Mouse (Mus musculus): ENCODE measurements around the gene Snx29.
"Not testable (repeated sequence)": the region's sequence is repeated elsewhere in the genome, so short reads cannot be mapped to it uniquely, and the experiment has no call there.

Snx29 gene

DNA sequence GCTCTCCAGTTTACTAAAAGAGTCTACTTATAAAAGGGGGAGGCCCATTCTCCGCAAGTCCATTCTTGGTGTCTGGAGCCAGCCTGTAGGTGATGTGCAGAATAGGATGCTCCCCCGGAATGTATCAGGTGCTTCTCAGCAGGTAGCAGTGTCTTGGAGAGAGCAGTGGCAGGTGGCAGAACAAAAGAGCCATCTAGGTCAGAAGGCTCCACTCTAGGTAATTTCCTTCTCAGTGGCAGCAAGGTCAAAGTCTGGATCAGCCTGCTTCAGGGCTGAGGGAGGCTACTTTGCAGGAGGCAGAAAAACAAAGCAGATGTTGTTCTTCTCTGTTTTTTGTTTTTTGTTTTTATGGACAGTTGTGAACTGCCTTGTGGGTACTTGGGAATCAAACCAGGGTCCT lies 37.9 kb downstream of the Snx29 start:
- not testable (repeated sequence) for DNase-seq (ENCODE audit: low spot score)

DNA sequence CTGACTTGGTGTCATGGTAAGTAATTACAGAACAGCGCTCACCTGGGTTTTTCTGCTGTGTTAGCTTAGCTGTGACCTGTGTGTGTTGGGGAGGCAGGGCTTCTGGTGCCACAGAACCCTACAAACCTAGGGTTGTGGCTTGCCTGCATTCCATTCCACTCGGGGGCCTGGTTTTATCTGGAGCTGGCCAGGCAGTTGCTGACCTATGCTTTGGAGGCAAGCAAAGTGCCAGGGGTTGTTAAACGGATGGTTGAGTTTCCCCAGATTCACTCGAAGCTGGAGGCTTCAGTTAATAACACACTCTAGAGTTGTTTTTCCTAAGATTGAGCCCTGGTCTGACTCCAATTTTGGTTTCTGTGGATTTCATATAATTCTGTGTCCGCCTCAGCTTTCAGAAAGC lies 42.9 kb downstream of the Snx29 start:
- DNase-seq (ENCODE audit: low spot score): no peak

DNA sequence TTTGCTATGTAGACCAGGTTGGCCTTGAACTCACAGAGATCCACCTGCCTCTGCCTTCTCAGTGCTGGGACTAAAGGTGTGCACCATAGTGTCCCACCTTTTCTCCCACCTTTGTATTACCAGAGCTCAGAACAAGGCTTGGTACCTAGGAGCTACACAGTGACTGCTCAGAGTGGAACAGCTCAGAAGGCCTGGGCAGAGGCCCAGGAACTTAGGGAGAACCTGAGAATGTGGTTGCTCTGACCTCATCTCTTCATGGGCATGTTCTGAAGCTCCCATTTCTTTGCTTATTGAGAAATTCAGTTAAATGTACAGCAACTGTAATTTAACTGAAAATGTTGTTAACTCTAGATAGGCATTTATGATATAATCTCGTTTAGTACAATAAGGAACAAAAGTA lies 44.1 kb downstream of the Snx29 start:
- no peak for DNase-seq (ENCODE audit: low spot score)

DNA sequence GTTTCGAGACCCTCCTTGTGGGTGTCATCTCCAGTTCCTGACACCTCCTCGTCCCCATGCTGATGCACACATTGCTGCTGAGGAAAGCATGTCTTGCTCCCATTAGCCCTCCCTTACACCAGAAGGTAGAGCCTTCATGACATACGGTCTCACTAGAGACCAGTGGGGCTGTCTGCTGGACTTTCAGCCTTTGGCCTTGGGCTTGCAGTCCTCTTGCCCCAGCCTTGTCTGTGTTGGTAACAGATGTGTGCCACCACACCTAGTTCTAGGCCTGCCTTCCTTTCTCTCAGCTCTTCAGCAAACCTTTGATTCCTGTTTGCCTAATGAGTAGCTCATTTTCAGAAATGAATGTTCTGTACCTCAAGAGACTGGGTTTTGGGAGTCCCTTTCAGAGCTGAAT lies 45.7 kb downstream of the Snx29 start:
- DNase-seq (ENCODE audit: low spot score): no peak

DNA sequence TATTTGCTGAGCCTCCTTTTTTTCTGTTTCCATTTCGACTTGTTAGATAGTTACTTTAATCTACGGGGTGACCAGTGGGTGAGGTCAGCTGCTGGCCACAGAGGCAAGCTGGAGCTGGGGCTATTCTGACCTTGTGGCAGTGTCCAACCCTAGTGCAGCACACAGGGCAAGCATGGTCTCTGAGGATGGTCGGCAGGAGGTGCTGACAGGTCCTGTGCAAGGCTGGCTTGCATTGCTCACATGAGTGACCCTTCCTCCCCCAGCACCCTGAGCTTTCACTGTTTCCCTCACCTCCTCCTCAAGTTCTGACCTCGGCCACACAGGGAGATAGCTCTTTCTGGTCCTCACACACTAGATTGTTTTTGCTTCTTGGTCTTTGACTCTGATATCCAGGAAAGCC lies 46.5 kb downstream of the Snx29 start:
- no peak for DNase-seq (ENCODE audit: low spot score)

DNA sequence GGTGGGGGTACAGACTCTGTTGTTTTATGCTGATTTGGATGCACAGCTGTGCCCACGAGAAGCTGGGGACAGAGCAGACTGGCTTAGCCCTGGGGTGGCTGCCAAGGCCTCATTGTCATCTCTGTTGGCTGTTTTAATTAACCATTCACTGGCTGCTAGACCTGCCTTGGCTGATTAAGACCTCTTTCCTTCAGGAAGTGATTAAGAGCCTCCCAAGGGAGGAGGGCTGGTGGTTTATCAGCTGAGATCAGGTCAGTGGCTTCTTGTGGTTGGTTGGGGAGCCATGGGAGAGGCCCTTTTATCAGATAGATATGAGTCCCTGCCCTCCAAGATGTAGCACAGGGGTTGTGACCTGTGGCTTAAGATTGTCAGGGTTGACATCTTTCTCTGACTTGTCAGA lies 46.9 kb downstream of the Snx29 start:
- DNase-seq (ENCODE audit: low spot score): no peak

DNA sequence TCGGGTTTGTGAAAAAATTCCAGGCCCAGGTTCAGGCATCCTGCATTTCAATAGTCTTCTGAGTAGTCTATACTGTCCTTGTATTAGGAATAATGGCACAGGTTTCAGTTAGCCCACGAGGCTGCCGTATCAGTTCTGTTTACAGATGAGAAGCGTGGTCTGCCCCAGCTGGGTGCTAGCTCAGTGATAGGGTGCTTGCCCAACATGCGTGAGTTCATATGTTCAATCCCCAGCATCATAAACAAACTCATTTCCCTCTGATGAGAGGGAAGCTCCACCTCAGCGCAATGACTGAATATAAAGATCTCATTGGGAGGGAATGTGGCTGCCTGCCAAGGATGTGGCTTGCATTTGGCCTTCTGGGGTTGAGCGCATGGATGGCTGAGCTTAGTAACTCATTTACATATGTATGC lies 47.4 kb downstream of the Snx29 start:
- DNase-seq (ENCODE audit: low spot score): no peak

DNA sequence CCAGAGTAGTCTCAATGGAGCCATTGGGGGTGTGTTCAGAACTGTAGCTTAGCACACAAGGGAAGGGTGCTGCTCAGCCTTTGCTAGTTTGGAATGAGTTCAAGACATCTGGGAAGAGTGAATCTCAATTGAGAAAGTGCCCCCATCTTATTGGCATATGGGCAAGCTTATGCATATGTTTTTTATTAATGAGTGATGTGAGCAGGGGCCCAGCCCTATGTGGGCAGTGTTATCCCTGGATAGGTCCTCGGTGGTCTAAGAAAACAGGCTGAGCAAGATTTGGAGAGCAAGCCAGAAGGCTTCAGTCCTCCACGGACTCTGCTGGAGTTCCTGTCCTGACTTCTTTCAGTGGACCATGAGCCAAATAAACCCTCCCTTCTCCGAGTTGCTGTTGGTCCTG lies 56.6 kb downstream of the Snx29 start:
- DNase-seq (ENCODE audit: low spot score): no peak

DNA sequence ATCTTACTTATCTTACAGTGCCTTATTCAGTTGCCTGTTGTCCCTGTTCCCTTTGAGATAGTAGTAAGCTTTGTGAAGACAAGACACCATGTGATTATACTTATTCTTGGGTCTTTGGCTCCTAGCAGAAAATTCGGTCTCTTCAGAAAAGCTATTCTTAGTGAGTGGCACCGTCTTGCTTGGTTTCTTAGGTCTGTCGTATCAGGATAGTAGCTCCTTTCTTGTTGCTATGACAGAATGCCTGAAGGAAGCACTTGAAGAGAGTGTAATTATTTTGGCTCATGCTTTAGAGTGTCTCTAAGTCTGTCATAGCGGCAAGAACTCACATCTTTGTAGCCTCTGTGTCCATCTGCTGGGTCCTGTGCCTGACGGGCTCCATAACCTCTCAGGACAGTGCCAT lies 57.3 kb downstream of the Snx29 start:
- DNase-seq (ENCODE audit: low spot score): no peak

DNA sequence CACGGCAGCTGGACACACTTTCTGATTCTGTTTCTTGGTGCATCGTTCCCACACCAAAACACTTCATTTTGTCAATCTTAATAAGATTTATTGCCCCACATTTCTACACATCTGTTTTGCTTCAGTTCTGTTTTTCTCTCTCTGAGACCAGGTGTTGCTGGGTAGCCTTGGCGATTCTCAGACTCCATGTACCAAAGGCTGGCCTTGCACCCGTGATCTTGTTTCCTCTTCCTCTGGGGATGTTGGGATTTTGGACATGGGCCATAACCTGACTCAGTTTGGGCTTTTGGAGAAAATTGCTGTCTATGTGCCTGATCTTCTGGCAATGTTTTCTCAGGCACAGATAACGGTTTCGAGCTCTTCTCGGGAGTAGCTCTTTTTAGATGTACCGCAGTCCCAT lies 58.2 kb downstream of the Snx29 start:
- DNase-seq (ENCODE audit: low spot score): no peak

DNA sequence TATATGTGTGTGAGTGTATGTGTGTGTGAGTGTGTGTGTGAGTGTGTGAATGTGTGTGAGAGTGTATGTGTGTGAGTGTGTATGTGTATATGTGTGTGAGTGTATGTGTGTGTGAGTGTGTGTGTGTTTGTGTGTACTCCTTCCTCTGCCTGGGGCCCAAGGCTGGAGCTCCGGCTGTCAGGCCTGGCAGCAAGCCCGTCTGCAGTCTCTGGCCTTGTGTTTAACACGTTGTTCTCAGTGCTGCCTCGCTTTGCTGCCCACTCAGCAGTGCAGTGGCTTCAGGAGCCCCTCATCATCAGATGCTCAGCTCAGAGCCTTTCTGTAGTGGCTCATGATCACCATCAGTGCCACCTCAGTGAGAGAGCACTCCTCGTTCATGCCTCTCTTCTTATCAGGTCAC lies 61.7 kb downstream of the Snx29 start:
- no peak for DNase-seq (ENCODE audit: low spot score)

DNA sequence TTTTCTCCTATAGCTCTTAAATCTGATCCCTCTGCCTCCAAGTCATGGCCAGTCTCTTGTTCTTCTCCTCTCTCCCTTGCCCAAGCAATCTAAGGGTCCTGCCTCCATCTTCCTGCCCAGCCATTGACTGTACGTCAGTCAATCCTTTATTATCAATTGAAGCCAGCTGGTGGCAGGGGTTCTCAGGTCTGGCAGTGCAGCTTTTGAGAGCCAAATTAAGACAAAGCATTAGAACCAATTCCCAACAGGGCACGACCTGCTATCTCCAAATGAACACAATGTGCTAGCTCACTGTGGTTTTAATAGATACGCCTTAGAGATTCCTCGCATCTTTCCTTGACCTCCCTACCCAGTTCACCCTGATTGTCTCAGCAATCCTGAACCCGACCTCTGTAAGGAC lies 62.4 kb downstream of the Snx29 start:
- DNase-seq (ENCODE audit: low spot score): no peak

DNA sequence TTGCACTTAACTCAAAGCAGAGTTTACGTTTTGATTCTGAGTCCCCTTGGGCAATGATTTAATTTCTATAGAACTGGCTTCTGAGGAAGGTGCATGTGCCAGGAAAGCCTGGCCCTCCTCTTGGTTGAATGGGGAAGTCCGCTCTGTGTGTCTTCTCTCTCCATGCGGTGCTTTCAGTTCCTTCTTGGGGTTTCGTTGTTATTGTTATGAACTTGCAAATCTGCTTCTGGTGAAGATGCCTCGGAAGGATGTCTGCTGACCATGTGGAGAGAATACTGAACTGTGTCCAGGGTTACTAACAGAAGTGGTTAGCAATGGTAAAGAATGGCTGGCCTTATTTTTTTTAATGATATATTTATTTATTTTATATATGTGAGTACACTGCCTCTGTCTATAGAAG lies 63.1 kb downstream of the Snx29 start:
- DNase-seq (ENCODE audit: low spot score): no peak

DNA sequence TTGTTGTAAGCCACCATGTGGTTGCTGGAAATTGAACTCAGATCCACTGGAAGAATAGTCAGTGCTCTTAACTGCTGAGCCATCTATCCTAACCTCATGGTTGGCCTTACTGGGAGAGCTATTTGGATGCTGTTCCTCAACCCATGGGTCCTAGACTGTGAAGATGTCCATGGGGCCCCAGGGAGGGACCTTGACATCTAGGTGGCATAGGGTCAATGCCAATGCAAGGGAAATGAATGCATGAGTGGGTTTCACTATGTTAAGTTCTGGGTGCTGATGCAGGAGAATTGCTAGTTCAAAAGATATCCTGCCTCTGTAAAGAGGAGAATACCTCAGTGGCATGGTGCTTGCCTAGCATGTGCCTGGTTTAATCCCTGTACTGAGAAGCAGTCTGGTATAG lies 63.5 kb downstream of the Snx29 start:
- DNase-seq (ENCODE audit: low spot score): no peak

DNA sequence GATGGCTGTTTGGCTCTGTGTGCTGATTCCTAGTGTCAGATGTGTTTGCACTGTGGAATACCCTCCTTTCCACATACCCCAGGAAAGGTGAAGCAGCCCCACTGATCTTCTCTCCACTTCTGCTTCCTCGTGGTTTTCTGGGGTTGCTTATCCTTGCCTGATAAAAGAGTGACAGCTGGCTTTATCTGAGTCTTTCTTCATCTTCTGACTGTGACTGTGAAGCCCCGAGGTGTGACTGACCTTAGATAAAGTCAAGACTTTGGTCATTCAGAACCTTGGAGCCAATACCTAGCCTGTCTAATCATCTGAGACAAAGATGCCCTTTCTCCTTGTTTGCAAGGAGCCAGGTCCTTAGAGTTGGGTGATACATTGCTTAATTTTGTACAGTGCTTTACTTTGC lies 65.4 kb downstream of the Snx29 start:
- no peak for DNase-seq (ENCODE audit: low spot score)

DNA sequence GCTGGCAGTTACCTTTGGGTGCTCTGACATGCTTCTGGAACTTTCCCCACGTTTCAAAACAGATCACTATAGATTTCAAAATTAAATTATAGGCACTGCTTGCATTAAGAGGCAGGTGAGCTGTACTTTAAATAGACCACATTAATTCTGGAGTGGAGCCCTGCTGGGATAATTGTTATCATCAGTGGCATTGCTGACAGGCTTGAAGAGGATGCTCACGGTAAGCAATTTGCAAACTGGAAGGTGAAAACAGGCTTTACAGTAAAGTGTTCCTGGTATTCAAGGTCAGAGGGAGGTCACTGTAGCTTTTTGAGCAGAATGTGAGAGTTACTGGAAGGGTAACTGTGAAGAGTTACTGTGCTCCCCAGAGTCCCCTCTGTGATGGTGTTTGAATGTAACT lies 66.6 kb downstream of the Snx29 start:
- no peak for DNase-seq (ENCODE audit: low spot score)

DNA sequence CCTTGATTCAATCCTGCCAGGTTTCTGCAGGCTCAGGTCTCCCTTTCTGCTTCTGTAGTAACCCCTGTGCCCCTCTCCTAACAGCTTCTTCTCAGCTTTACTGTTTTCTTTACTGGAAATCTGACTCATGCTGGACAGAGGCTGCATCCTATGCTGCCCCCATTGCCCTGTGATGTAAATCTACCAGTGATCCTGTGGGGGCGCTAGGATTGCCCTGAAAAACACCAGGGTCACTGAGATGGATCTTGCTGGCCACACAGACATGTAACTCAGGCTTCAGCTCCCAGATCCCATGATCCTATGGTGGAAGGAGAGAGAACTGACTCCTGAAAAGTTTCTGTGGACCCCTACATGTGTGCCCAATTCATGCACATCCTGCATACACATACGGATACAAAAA lies 73.9 kb downstream of the Snx29 start:
- DNase-seq (ENCODE audit: low spot score): no peak

DNA sequence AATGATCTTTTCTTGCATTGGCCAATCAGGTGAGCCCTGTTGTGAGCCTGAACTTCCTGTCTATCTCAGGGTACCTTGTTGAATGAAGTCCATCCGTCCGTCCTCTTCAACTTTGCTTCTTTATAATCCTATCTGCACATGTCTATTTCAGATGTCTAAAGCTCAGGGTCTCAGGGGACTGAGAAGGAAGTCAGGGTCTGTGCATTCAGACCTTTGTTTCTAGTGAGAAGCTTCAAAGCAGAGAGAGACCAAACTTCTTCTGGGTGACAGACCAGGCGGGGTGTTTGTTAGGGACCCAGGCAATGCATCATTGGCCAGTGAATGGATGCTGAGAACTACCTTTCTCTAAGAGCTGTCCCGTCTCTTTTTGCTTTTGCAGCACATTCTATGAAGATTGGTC lies 76.7 kb downstream of the Snx29 start:
- no peak for DNase-seq (ENCODE audit: low spot score)

DNA sequence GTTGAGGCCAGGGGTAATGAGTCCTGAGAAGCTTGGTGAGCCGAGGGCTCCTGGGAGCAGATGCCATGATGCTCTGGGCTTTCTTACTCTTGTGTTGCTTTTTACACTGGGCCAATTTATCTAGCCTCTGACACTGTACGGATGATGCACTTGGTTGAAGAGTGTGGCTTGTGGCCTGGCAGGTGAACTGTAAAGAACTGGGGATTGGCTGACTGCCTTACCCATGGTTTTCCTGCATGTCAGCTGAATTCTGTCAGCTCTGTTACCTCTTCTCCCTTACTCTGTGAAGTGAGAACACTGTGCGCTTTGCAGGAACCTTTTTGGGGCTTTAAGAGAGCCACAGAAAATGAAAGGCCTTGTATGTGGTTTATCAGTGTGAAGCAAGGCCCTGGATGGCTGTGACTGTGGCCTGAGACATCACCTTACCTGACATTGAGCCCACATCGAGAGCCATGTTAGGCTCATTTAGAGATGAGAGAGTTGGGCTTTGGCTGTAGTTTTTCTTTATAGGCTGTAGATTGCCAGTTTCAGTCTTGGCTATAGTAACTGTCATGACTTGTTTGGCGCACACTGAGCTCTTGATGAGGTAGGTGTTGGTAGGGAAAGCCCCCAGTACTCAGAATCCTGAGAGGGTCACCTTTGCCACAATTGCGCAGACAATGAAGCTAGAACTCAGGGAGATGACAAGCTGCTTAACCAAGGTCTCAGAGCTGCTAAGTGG lies 77.3 kb downstream of the Snx29 start:
- no peak for DNase-seq (ENCODE audit: low spot score)

DNA sequence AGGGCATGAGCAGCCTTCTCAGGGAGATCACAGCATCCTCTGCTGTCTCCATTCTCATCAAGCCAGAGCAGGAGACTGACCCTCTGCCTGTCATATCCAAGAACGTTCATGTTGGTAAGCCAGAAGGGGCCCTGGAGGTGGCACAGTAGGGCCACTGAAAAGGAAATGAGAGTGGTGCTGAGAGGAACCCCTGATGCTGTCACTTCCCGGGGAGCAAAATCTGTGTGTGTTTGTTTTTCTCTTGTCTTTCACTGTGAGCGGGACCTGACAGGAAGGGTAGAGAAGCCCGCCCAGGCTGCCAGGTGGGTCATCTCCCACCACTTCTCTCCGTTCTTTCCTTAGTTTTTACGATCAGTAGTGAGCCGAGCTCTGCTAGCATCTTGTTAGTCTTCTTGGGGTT lies 78.2 kb downstream of the Snx29 start:
- DNase-seq (ENCODE audit: low spot score): no peak

DNA sequence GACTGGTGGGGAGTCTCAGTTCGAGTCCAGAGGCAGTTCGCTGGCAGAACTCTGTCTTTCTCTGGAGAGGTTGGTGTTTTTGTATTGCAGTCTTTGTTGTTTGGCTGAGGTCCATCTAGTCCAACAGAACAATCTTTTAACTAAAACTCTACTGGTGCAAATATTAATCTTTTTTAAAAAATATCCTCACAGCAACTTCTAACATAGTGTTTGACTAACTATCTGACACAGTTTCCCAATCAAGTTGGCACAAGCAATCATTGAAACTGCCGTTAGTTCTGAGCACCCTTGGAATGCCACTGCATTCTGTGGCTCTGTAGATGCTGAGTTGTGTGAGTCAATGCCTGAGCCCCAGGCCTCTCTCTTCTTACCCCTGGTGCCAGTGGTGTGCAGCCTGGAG lies 82.5 kb downstream of the Snx29 start:
- DNase-seq (ENCODE audit: low spot score): no peak

DNA sequence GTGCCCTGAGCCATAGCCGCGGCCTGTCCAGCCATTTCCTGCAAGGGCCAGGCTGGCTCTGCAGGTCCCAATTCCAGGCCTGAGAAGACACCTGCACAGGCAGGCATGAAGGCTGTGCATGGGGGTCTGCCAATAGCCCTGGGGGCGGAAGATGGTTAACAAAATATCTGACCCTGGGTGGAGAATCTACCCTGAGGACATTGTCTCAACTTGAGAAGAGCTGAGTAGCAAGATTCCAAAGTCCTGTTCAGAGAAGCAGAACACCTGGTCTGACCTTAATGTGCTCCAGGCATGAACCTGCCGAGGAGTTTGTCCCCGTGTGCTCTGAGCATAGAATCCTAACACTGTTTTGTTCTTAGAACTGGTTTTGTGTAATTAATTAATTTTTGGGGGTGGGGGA lies 83.5 kb downstream of the Snx29 start:
- no peak for DNase-seq (ENCODE audit: low spot score)

DNA sequence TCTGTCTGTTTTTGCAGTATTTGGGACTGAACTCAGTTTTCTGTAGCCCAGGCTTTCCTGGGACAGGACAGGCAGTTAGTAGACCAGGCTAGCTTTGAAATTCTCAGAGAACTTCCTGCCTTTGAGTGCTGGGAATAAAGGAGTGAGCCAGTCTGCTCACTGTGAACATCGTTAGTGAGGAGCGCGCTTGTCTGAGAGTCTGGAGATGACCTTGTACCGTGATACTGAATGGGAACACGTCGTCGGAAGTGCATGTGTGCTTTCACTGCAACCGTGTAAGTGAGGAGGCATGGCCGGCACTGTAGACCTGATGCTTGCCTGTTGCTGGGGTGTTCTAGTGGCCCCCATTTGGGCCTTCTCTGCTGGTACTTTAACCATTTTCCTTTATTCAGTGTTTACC lies 83.9 kb downstream of the Snx29 start:
- no peak for DNase-seq (ENCODE audit: low spot score)

DNA sequence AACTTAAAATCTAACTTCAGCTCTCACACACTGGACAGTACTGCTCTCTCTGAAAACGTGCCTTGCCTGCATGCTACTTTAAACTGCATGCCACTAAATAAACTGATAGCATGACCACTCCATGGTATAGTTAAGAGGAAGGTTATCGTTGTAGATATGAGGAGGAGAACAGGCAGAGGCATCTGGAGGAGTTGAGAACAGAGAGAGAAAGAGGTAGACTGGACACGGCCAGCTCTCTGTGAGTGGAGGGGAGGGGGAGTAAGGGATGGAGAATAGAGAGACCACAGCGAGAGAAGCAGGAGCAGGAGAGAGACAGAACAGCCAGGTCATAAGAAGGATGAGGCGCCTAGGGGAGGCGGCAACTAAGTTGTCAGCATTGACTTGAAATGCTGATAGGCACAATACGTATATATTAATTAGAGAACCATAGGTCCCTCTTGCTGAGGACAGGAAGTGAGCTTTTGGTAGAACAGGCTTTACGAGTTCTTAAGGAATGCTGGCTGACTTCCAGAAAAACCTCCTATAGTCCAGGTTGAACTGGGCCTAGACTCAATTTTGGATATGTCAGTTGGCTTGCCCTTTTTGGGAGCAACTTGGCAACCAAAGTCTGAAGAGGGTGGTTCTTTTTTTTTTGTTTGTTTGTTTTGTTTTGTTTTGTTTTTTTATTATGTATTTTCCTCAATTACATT lies 85.4 kb downstream of the Snx29 start:
- no peak for DNase-seq (ENCODE audit: low spot score)
